Mouse (Mus musculus): ENCODE results near the gene Elmo1.
A peak's percentile ranks its signal among the peaks of the same experiment; 100 is the strongest.

Gene Elmo1

GRCm38 (mm10) chr13:20090133-20090710 is at the start of gene Elmo1:
Gene Elmo1 (plus strand): TSS chr13:20090596.
- DNase-seq (ENCODE audit: low spot score), result peak; percentile 74

DNA sequence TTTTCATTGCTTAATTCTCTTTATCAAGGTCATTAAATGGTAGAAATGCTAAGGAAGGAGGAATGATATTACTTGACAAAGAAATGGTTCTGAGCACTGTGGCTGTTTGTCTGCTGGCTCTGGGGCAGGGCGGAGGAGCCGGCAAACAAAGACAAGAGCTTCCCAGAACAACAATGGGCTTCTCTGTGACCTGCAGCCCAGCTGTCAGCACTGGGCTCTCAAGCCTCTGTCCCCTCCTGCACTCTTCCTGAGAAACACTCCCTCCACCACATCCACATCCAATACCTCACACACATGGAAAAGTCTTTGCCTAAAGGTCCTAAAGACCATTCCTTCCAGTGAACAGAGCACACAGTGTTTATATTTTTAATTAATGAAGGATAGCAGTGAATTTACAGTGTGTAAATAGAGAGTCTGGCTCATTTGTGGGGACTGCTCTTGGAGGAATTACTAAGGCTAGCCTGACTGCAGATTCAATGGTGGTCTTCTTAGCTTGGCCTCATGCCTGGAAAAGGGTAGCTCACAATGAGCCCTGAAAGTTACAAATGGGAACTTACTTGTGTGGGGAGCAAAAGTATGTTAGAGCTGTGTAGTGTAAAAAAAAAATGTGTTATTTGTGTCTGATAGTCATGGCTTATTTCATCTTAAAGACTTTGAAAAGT is 49.1 kb upstream of the Elmo1 start:
- no peak for DNase-seq (ENCODE audit: low spot score)

GRCm38 (mm10) chr13:20042856-20043255 is 47.5 kb upstream of the Elmo1 start:
- no peak for DNase-seq (ENCODE audit: low spot score)

DNA sequence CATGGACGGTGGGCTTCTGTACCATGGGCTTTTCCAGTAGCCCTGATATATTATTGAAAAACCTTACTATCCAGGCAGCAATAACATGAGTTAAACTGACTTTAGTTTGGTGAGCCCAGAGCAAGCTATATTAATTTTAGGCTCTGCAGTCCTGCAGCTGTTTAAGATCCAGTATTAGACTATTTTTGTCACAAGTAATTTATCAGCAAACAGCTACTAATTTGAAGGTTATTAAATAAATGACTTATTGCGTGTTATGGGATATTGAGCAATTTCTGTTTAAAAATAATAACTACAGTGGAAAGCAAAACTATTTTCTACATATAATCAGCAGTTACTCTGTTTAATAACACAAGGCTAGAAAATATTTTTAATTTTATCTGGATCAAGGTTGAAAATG is 45.0 kb upstream of the Elmo1 start:
- no peak for DNase-seq (ENCODE audit: low spot score)

DNA sequence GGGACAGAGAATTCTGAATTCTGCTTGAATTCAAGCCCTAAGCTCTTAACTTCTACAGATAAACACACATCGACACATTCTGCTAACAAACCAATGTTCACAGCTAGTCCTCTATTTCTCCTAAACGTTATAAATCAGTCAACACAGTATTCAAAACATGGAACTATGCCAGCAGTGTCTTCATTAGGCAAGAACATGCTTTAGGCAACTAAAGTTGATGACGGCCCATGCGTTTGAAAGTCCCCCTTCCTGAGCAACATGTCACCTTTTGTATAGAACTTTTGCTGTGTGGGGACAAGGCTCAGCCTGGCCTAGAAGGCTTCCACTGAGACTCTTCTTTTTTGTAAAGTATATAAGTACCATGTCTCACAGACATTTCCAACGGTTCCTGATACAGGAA is 44.6 kb upstream of the Elmo1 start:
- DNase-seq (ENCODE audit: low spot score), result no peak

- no peak for DNase-seq (ENCODE audit: low spot score)
These were observed 44.0 kb upstream of the Elmo1 start for GRCm38 (mm10) chr13:20046406-20046805.

DNA sequence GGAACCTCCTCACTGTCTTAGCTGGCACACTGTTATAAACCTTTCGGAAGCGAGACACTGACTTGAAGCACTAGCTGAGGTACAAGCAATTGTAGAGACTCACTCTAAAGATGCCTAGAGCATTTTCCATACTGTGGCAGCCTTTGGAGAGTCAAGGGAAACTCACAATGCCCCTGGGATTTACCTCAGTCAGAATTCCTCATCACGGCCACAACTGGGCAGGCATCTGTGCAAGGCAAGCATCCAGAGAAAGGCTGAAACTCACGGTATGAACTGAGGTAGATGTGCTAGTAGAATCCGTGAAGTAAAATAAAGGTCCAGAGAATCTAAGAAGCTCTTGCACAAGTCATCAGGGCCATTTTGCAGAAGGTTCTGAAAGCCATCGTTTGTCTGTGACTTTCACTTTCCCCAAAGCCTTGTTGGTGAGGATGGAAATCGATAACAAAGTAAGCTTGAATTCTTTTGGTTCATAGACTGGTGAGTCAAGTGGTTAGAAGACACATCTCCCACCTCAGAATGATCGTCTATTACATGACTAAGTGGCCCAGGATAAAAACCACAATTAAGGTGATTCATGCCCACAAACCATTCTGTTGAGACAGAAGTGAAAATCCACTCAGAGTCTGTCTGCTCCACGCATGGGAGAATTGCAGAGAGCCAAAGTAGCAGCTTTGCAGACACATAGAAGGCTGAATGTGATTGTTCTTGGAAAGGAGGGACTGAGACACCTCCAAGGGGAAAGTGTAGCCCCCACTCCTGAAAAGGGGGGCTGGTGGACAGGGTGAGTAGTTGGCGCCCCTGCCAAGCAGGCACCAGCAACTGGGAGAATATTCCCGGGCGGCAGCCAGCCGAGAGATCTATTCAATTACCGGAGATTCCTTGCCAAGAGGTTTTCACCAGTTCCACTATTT is 42.2 kb upstream of the Elmo1 start:
- no peak for DNase-seq (ENCODE audit: low spot score)

DNA sequence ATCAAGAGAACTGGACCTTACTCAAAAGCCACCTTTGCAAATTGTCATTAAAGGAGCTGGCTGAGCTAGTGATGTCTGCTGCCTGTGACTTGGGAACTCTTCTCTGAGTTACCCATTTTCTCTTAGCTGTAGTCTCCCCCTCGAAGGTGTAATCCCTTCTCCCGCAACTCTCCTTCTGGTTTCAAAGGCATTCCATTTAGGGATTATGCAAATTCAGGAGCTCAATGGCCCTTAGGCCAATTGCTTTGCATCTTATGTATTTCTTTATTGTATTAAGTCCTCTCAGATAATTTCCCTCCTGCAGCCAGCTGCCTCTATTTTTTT is 41.6 kb upstream of the Elmo1 start:
- DNase-seq (ENCODE audit: low spot score), result no peak

GRCm38 (mm10) chr13:20049654-20050053 is 40.7 kb upstream of the Elmo1 start:
- DNase-seq (ENCODE audit: low spot score), result no peak

- no peak for DNase-seq (ENCODE audit: low spot score)
These were observed 40.2 kb upstream of the Elmo1 start for GRCm38 (mm10) chr13:20050149-20050548.

GRCm38 (mm10) chr13:20057926-20058325 is 32.5 kb upstream of the Elmo1 start:
- DNase-seq (ENCODE audit: low spot score), result no peak

GRCm38 (mm10) chr13:20061031-20061430 is 29.4 kb upstream of the Elmo1 start:
- no peak for DNase-seq (ENCODE audit: low spot score)

DNA sequence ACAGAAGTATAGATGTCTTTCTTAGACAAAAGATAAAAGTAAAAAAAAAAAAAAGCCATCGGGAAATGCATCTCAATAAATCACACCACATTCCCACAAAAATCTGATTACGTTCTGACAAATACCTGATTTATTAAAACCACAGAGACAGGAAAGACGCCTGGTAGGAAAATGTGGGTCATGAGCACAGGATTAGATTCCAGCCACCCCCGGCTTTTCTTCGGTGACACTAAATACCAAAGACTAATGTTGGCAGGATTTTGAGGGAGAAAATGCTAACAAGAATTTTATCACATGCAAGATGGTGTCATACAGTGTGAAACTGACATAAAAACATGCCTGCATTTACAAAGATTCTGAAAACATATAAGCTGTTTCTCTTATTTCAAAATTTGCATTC is 27.1 kb upstream of the Elmo1 start:
- no peak for DNase-seq (ENCODE audit: low spot score)

DNA sequence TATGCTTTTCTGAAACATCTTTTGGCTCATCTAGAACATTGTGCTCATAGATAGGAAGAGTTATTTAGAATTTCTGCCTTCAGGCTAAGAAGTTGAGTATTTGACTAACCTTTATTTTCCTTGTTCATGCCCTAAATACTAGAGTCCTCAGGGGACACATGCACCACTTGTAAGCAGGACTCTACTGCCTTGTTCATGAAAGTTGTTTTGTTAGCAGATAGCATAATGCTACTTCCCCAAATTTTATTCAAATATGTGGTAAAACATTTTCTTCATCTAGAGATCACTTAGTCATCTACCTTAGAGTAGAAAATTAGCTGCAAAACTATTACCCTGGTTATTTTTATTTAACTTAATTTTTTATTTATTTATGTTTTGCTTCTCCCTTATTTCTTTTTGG is 18.4 kb upstream of the Elmo1 start:
- no peak for DNase-seq (ENCODE audit: low spot score)

DNA sequence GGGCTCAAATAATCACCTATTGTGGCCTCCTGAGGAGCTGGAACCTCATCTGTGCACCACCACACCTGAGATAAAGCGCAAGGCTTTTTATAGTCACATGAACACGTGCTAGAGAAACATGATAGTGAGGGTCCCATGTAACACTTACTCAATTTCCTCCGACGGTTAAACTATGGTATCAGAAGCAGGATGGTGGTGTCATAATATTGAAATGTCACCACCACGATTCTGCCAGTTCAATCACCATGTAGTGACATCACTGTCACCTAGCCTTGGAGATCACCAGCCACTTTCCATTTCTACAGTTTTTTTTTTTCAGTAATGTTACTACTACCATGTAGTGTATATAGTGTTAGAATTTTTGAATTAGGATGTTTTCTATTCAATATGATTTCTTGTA is 17.4 kb upstream of the Elmo1 start:
- DNase-seq (ENCODE audit: low spot score), result no peak

GRCm38 (mm10) chr13:20076521-20076920 is 13.9 kb upstream of the Elmo1 start:
- DNase-seq (ENCODE audit: low spot score), result no peak

- no peak for DNase-seq (ENCODE audit: low spot score)
These were observed 13.2 kb upstream of the Elmo1 start for GRCm38 (mm10) chr13:20077237-20077636.

DNA sequence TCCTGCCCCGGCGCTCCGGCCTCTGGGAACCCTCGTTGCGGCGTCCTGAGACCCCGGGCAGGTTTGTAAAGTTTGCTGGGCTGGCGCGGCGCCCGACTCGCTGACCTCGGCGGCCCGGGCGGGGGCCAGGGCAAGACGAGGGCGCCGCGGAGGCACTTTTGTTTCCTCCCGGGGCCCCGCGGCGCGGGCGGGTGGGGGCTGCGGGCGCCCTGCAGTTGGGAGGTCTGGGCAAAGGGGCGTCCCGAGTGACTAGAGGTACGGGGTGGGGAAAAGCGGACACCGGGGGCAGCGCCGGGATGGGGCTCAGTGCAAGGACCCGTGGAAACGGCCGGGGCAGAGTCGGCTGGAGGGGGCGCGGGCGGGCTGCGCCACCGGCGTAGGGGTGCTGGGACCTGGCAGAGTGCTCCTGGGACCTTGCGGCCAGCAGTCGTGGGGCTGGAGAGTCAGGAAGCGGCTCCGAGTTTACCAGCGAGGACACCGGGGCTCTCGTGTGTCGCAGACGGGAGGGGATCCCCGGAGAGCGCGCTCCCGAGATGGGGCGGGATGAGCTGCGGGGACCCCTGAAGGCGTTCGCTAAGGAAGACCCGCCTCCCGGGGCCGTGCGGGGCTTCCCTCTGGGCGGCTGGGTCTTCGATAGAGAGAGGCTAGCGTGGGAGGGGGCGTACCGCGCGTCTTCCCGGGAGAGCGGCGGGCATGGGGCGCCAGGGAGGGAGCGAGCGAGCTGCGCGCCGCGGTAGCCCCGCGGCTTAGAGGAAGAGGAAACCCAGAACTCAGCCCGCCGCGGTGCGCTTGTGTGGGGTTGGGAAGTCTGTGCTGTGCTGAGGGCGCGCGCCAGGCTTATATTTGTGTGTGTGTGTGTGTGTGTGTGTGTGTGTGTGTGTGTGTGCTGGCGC is 561 bp downstream of the Elmo1 start:
- peak; percentile 46 for DNase-seq (ENCODE audit: low spot score)

DNA sequence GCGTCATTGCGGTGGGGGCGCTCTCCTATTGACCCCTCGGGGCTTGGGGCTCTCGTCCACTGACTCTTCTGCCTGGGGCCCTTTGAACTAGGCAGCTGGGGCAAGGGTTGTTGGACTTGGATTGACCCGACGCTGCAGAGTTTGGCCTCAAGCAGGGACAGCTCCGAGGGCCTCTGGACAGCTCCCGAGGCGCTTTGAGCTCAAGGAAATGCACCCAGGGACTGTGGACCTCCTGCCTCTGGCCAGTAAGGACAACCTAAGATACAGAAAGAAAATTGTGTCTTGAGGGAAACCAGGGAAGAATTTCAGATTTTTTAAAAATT is 1.2 kb downstream of the Elmo1 start:
- DNase-seq (ENCODE audit: low spot score), result no peak

GRCm38 (mm10) chr13:20092301-20092700 is 1.9 kb downstream of the Elmo1 start:
- no peak for DNase-seq (ENCODE audit: low spot score)

DNA sequence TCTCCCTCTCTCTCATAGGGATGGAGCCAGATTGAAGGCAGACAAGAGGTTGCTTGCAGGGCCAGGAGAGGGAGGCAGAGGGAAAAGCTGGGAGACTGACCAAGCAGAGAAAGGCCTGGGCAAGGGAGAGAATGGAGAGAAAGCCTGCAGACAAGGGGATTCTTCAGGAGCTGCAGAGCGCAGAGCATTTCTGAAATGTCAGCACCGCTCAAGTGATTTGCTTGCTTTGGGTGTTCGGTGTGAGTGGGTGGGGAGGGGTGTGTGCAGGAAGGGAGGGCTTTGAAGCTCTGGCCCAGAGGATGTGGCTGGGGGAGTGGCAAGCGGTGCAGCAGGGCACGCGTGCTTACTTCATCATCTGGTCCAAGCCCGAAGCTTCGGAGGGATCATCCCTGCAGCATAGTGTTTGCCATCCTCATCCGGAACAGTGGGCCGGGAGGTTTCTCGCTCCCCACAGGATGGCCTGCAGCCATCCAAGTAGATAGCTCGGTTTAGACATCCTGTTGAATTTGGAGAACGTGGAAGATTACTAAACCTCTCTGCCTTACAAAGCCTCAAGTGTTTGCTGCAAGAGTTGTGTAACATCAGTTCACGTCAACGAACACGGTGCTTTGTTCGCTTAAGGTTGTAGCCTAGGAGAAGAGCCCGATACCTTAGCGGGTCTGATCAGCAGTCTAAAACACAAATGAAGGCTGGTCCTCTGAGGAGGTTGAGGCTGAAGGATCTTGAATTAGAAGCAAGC is 3.1 kb downstream of the Elmo1 start:
- no peak for DNase-seq (ENCODE audit: low spot score)

Data from urinary bladder, postnatal 14 days (tissue).